Mouse (Mus musculus): ENCODE measurements around the gene Sertad2. TPM values are rescaled to one million over a fixed set of nuclear protein-coding genes. Genes with fewer than 3 reads are reported as not detected.

The Sertad2 gene
- total RNA-seq, 2 experiments from 2014 or later, result 13.5 to 17.7 TPM

DNA sequence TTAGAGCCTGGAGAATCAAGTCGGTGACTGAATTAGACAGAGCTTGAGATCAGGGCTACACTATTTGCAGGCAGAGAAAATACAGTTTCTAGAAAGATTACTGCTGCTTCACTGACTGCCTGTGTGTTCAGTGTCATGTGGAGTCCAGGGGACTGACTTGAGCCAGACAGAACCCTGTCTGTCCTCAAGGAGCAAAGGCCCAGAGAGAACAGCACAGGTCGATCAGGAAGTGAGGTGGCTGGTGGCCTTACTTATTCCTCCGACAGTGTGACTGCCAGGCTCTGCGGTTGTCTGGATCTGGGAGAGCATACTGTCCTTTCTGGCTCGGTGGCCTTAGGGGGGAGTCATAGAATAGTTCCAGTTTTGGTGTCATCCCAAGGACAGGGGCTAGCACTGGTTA, 137.7 kb downstream of the Sertad2 start:
- no peak for DNase-seq

- no peak for DNase-seq
Measured at GRCm38 (mm10) chr11:20681679-20682078, 138.6 kb downstream of the Sertad2 start.

GRCm38 (mm10) chr11:20691000-20691399, 147.9 kb downstream of the Sertad2 start:
- peak; percentile 69 for DNase-seq

Other genes starting within 250 kb of the Sertad2 start
- gene Slc1a4, start 210.5 kb upstream of the Sertad2 start, total RNA-seq (2021), result 10 to 100 TPM in 1 of 2 experiments, 1 to 10 TPM in 1; 7.8 to 10.6 TPM
- gene Aftph, start 198.3 kb downstream of the Sertad2 start, total RNA-seq (2021), result 10 to 100 TPM; 35.9 to 44.4 TPM

Measured in adrenal gland, postnatal 10 days (tissue).